24 mouse cellular contexts compared by ENCODE assay signal in genomic region chr6:85447351-85447750, GRCm38 (mm10). TPM values are rescaled to one million over a fixed set of nuclear protein-coding genes. Genes with fewer than 3 reads are reported as not detected.
A peak's percentile ranks its signal among the peaks of the same experiment; 100 is the strongest.
DNase-seq lines count a peak whose midpoint lies in the region; ATAC-seq and TF ChIP-seq lines count a peak whose summit lies in the region.
"Had no signal": no experiment of that assay in that cellular context is flagged by ENCODE, and none has a peak within 500 bp of the region (broad histone marks: within the 10 kb centered on the region; RNA-seq: fewer than 3 reads in every experiment).

No protein-coding gene starts in this region.

- no peak overlapping the region for H3K4me3 ChIP-seq in heart, embryonic 12.5 days
- no peak overlapping the region for H3K4me3 ChIP-seq in myocyte
- no peak overlapping the region for H3K4me3 ChIP-seq in forebrain, postnatal 0 days (ENCODE audit: low read depth, low read length)

- peaks cover 47% of the 10 kb centered on the region for H3K36me3 ChIP-seq in heart, embryonic 12.5 days
- peaks cover 6% of the 10 kb centered on the region for H3K36me3 ChIP-seq in myocyte (ENCODE audit: control insufficient read depth, insufficient read depth)
- H3K36me3 ChIP-seq in forebrain, postnatal 0 days (ENCODE audit: insufficient read depth) = peaks cover 19% of the 10 kb centered on the region

- H3K79me2 ChIP-seq in myocyte (ENCODE audit: control insufficient read depth, insufficient read depth) = peaks cover 4% of the 10 kb centered on the region

- peak; percentile 71 for DNase-seq in heart, adult 11 months
- no peak for DNase-seq in forebrain, postnatal 0 days
- DNase-seq: adrenal gland, adult 2 months; adrenal gland, adult 8-10 months; adrenal gland, postnatal 10 days; adrenal gland, postnatal 14 days; adrenal gland, postnatal 25 days; adrenal gland, postnatal 36 days; B cell, adult 2 months; cerebellum, adult 11 months; cerebellum, adult 11-12 months had no signal

- H3K9ac ChIP-seq in heart, embryonic 12.5 days = no peak overlapping the region
- H3K9ac ChIP-seq in forebrain, postnatal 0 days = no peak overlapping the region

- H3K27me3 ChIP-seq in heart, embryonic 12.5 days (replicated peaks) = no peaks in the 10 kb centered on the region
- H3K27me3 ChIP-seq in myocyte (ENCODE audit: control insufficient read depth, insufficient read depth, insufficient read length) = no peaks in the 10 kb centered on the region
- no peaks in the 10 kb centered on the region for H3K27me3 ChIP-seq in forebrain, postnatal 0 days (ENCODE audit: insufficient read depth, low read length)
- H3K27me3 ChIP-seq: CH12.LX, Patski had no signal

- WGBS in heart, embryonic 12.5 days = 81% methylated on average over 6 of the region's 6 CpGs
- WGBS in forebrain, postnatal 0 days = 89% methylated on average over 6 of the region's 6 CpGs

- H3K27ac ChIP-seq in heart, embryonic 12.5 days (ENCODE audit: poor library complexity, severe bottlenecking) = no peak overlapping the region
- no peak overlapping the region for H3K27ac ChIP-seq in forebrain, postnatal 0 days (ENCODE audit: low read depth, low read length)

- ATAC-seq in heart, embryonic 12.5 days (ENCODE audit: insufficient number of reproducible peaks, low FRiP score) = no peak
- no peak for ATAC-seq in forebrain, postnatal 0 days
- ATAC-seq: activated CD4-positive, CD25-positive, alpha-beta regulatory T cell, adult 4 months; CD4-positive, CD25-positive, alpha-beta regulatory T cell, adult 4 months; Patski had no signal

- H3K9me3 ChIP-seq in heart, embryonic 12.5 days (replicated peaks) = no peaks in the 10 kb centered on the region
- H3K9me3 ChIP-seq in forebrain, postnatal 0 days (ENCODE audit: low read length) = no peaks in the 10 kb centered on the region
- H3K9me3 ChIP-seq: G1E had no signal

- peaks cover 15% of the 10 kb centered on the region for H3K4me1 ChIP-seq in heart, embryonic 12.5 days (replicated peaks)
- no peaks in the 10 kb centered on the region for H3K4me1 ChIP-seq in forebrain, postnatal 0 days (ENCODE audit: insufficient read depth)

- H3K4me2 ChIP-seq in heart, embryonic 12.5 days = no peak overlapping the region
- H3K4me2 ChIP-seq in myocyte (ENCODE audit: low read depth) = no peak overlapping the region
- no peak overlapping the region for H3K4me2 ChIP-seq in forebrain, postnatal 0 days (ENCODE audit: low read depth)

- TF ChIP-seq POLR2A in myocyte (IDR thresholded peaks at IDR 0.05; ENCODE audit: insufficient read length, low read depth) = no peak

- TF ChIP-seq CTCF in forebrain, postnatal 0 days (IDR thresholded peaks at IDR 0.05; ENCODE audit: low read depth) = no peak

- H3ac ChIP-seq in myocyte (ENCODE audit: control insufficient read depth, insufficient read length) = no peak overlapping the region

TF ChIP-seq in myocyte, 11 proteins besides CTCF, POLR2A, EP300 and RAD21:
- TF ChIP-seq TCF3 (IDR thresholded peaks at IDR 0.05; ENCODE audit: insufficient read length, low read depth) (no peak), POLR2AphosphoS2 (IDR thresholded peaks at IDR 0.05; ENCODE audit: insufficient read length, low read depth) (peak; percentile 56), TCF12 (IDR thresholded peaks at IDR 0.05; ENCODE audit: insufficient read depth, poor library complexity, severe bottlenecking) (no peak), USF1 (IDR thresholded peaks at IDR 0.05; ENCODE audit: low read depth) (no peak)
TF ChIP-seq in myocyte: peak in this region for 1.

RNA-seq across cellular contexts. Expression of gene Cct7, which starts 4.0 kb away (rescaled TPM):
- polyA plus RNA-seq in heart, embryonic 12.5 days (2016; fragmentation: Nextera tagmentation; extraction: Ambion mirVana) = 393 and 395 TPM in 2 replicates
- 334 TPM for polyA plus RNA-seq in myocyte (2012; fragmentation: generic; extraction: Trizol)
- total RNA-seq in forebrain, postnatal 0 days (2014; rRNA removed) = 273 and 320 TPM in 2 replicates
- polyA plus RNA-seq in forebrain, postnatal 0 days (2015; fragmentation: Nextera tagmentation; extraction: Ambion mirVana) = 552 and 579 TPM in 2 replicates

RNA-seq across cellular contexts. Expression of gene Pradc1, which starts 4.4 kb away (rescaled TPM):
- 35.5 and 37.1 TPM in 2 replicates for polyA plus RNA-seq in heart, embryonic 12.5 days (2016; fragmentation: Nextera tagmentation; extraction: Ambion mirVana)
- 17.6 TPM for polyA plus RNA-seq in myocyte (2012; fragmentation: generic; extraction: Trizol)
- total RNA-seq in forebrain, postnatal 0 days (2014; rRNA removed) = 7.1 and 15.2 TPM in 2 replicates
- 31.3 and 36.4 TPM in 2 replicates for polyA plus RNA-seq in forebrain, postnatal 0 days (2015; fragmentation: Nextera tagmentation; extraction: Ambion mirVana)

RNA-seq across cellular contexts. Expression of gene Smyd5, which starts 15.6 kb away (rescaled TPM):
- 41.3 and 46.1 TPM in 2 replicates for polyA plus RNA-seq in heart, embryonic 12.5 days (2016; fragmentation: Nextera tagmentation; extraction: Ambion mirVana)
- polyA plus RNA-seq in myocyte (2012; fragmentation: generic; extraction: Trizol) = 34.6 TPM
- 63.2 and 65.8 TPM in 2 replicates for total RNA-seq in forebrain, postnatal 0 days (2014; rRNA removed)
- polyA plus RNA-seq in forebrain, postnatal 0 days (2015; fragmentation: Nextera tagmentation; extraction: Ambion mirVana) = 49.3 and 61.7 TPM in 2 replicates

RNA-seq across cellular contexts. Expression of gene Noto, which starts 23.7 kb away (rescaled TPM):
- polyA plus RNA-seq in heart, embryonic 12.5 days (2016; fragmentation: Nextera tagmentation; extraction: Ambion mirVana) = not detected in 2 replicates
- not detected for polyA plus RNA-seq in myocyte (2012; fragmentation: generic; extraction: Trizol)
- total RNA-seq in forebrain, postnatal 0 days (2014; rRNA removed) = not detected in 2 replicates
- polyA plus RNA-seq in forebrain, postnatal 0 days (2015; fragmentation: Nextera tagmentation; extraction: Ambion mirVana) = not detected in 2 replicates
- total RNA-seq: adrenal gland, adult 18-20 months; adrenal gland, adult 2 months; adrenal gland, adult 8-10 months; adrenal gland, postnatal 10 days; adrenal gland, postnatal 14 days; adrenal gland, postnatal 25 days; adrenal gland, postnatal 36 days; adrenal gland, postnatal 4 days; CH12.LX; ES-E14; MEL had no signal
- polyA plus RNA-seq: activated CD4-positive, CD25-positive, alpha-beta regulatory T cell, adult 4 months; adrenal gland, adult 2 months; brain, embryonic 14.5 days; C2C12; CD4-positive, CD25-positive, alpha-beta regulatory T cell, adult 4 months; G1E; Patski had no signal

RNA-seq across cellular contexts. Expression of gene Fbxo41, which starts 55.4 kb away (rescaled TPM):
- polyA plus RNA-seq in heart, embryonic 12.5 days (2016; fragmentation: Nextera tagmentation; extraction: Ambion mirVana) = 0.03 and 0.06 TPM in 2 replicates
- polyA plus RNA-seq in myocyte (2012; fragmentation: generic; extraction: Trizol) = not detected
- total RNA-seq in forebrain, postnatal 0 days (2014; rRNA removed) = 42.5 and 46.7 TPM in 2 replicates
- 8.4 and 11.9 TPM in 2 replicates for polyA plus RNA-seq in forebrain, postnatal 0 days (2015; fragmentation: Nextera tagmentation; extraction: Ambion mirVana)
- polyA plus RNA-seq: G1E had no signal
